Mouse (Mus musculus) T-helper 1 cell (primary cell): Measurements from ENCODE around the gene Plek.
"Not testable (repeated sequence)": the region's sequence is repeated elsewhere in the genome, so short reads cannot be mapped to it uniquely, and the experiment has no call there.

ENCODE experiments used
- in situ Hi-C: fragments of 300-600 bp; cut with MboI, MseI; formaldehyde crosslinking; loops from one replicate; pipeline ENCODE4 v1.15.1; 2025; ENCODE audit warnings: high pct_unique_total_duplicates

The Plek gene

GRCm38 (mm10) chr11:17051545-17052475 is at the start of gene Plek, which contains the start of gene Cnrip1:
TSS of gene Plek (minus strand) at chr11:17052381.
TSS of gene Cnrip1 (plus strand) at chr11:17051586.
- in situ Hi-C loops, result no loop called here

- in situ Hi-C loops, result no loop called here
Observed at GRCm38 (mm10) chr11:17086106-17086505, 33.9 kb upstream of the Plek start.

GRCm38 (mm10) chr11:17083866-17084265 is 31.7 kb upstream of the Plek start:
- in situ Hi-C loops, result no loop called here

- in situ Hi-C loops, result no loop called here
Observed at GRCm38 (mm10) chr11:17083455-17083854, 31.3 kb upstream of the Plek start.

GRCm38 (mm10) chr11:17082953-17083352 is 30.8 kb upstream of the Plek start:
- in situ Hi-C loops, result no loop called here

- in situ Hi-C loops, result no loop called here
Observed at GRCm38 (mm10) chr11:17082086-17082485, 29.9 kb upstream of the Plek start.

- in situ Hi-C loops, result no loop called here
Observed at GRCm38 (mm10) chr11:17075656-17076055, 23.5 kb upstream of the Plek start.

GRCm38 (mm10) chr11:17069360-17069759 is 17.2 kb upstream of the Plek start:
- in situ Hi-C loops, result not testable (repeated sequence)

GRCm38 (mm10) chr11:17052476-17053049 is 382 bp upstream of the Plek start:
- in situ Hi-C loops, result no loop called here

- in situ Hi-C loops, result no loop called here
Observed at GRCm38 (mm10) chr11:17045806-17046205, 6.4 kb downstream of the Plek start.

GRCm38 (mm10) chr11:17023984-17024383 is 28.2 kb downstream of the Plek start:
- in situ Hi-C loops, result no loop called here

GRCm38 (mm10) chr11:17023206-17023605 is 29.0 kb downstream of the Plek start:
- in situ Hi-C loops, result no loop called here

GRCm38 (mm10) chr11:17019328-17019727 is 32.9 kb downstream of the Plek start:
- in situ Hi-C loops, result no loop called here

GRCm38 (mm10) chr11:17012948-17013347 is 39.2 kb downstream of the Plek start:
- in situ Hi-C loops, result no loop called here

- in situ Hi-C loops, result loop anchor here (10.0 kb wide), 1 partner anchor 54 kb away; the partner anchor contains the start of gene Fbxo48
Observed at GRCm38 (mm10) chr11:17008498-17008941, 43.7 kb downstream of the Plek start.

GRCm38 (mm10) chr11:17007517-17008173 is 44.5 kb downstream of the Plek start:
- in situ Hi-C loops, result loop anchor here (10.0 kb wide), 1 partner anchor 53 kb away; the partner anchor contains the start of gene Fbxo48

- in situ Hi-C loops, result loop anchor here (10.0 kb wide), 1 partner anchor 52 kb away; the partner anchor contains the start of gene Fbxo48
Observed at GRCm38 (mm10) chr11:17006526-17006925, 45.7 kb downstream of the Plek start.

GRCm38 (mm10) chr11:17004899-17005846 is 47.0 kb downstream of the Plek start:
- in situ Hi-C loops, result loop anchor here (5.0 to 10.0 kb wide), 2 partner anchors 50 to 207 kb away; partner anchors contain the start of genes Fbxo48 and Pno1

GRCm38 (mm10) chr11:17003757-17004156 is 48.4 kb downstream of the Plek start:
- in situ Hi-C loops, result loop anchor here (5.0 to 10.0 kb wide), 2 partner anchors 49 to 209 kb away; partner anchors contain the start of genes Fbxo48 and Pno1

GRCm38 (mm10) chr11:17002739-17003373 is 49.3 kb downstream of the Plek start:
- in situ Hi-C loops, result loop anchor here (5.0 to 10.0 kb wide), 2 partner anchors 48 to 209 kb away; partner anchors contain the start of genes Fbxo48 and Pno1
